Mouse (Mus musculus) embryonic facial prominence, embryonic 14.5 days (tissue): Measurements from ENCODE around the gene Kcnb1. TPM values are rescaled to one million over a fixed set of nuclear protein-coding genes. Genes with fewer than 3 reads are reported as not detected.

ENCODE experiments used
- ATAC-seq: fragments of 200-750 bp; cut with Nextera tagmentation; 2 replicates; pipeline ENCODE4 v1.8.0; 2017; ENCODE audit warnings: low read depth, moderate number of reproducible peaks, moderate TSS enrichment
- DNase-seq: peaks from one replicate; pipeline ENCODE4 v3.0.0-alpha.2; 2015; ENCODE audit warnings: low spot score
- H3K27ac ChIP-seq: fragments of 300-500 bp; sonication (generic); replicated peaks from 2 replicates; pipeline ENCODE4 v1.5.1; 2014; ENCODE audit warnings: low read depth, mild to moderate bottlenecking, low read length, moderate library complexity
- H3K27me3 ChIP-seq: fragments of 300-500 bp; sonication (generic); replicated peaks from 2 replicates; pipeline ENCODE4 v1.6.1; 2014; ENCODE audit warnings: low read length; ENCODE audit not compliant: control insufficient read depth, insufficient read depth
- H3K36me3 ChIP-seq: fragments of 300-500 bp; sonication (generic); 2 replicates; pipeline ENCODE4 v1.6.1; 2014; ENCODE audit warnings: low read length, mixed read lengths; ENCODE audit not compliant: control insufficient read depth, insufficient read depth
- H3K4me1 ChIP-seq: fragments of 300-500 bp; sonication (generic); 2 replicates; pipeline ENCODE4 v1.6.1; 2014; ENCODE audit warnings: antibody characterized with exemption, low read length; ENCODE audit not compliant: control insufficient read depth, insufficient read depth
- H3K4me2 ChIP-seq: fragments of 300-500 bp; sonication (generic); 2 replicates; pipeline ENCODE4 v1.6.1; 2014; ENCODE audit warnings: low read depth, mild to moderate bottlenecking, low read length, moderate library complexity, mixed read lengths
- H3K4me3 ChIP-seq: fragments of 300-500 bp; sonication (generic); 2 replicates; pipeline ENCODE4 v1.5.1; 2014; ENCODE audit warnings: low read depth, mild to moderate bottlenecking, low read length
- H3K9ac ChIP-seq: fragments of 300-500 bp; sonication (generic); 2 replicates; pipeline ENCODE4 v1.6.1; 2014; ENCODE audit warnings: low read depth, mild to moderate bottlenecking, low read length, moderate library complexity, mixed read lengths
- H3K9me3 ChIP-seq: fragments of 300-500 bp; sonication (generic); 2 replicates; pipeline ENCODE4 v1.6.1; 2016; ENCODE audit warnings: low read length; ENCODE audit not compliant: control insufficient read depth
- WGBS: fragments of 180-500 bp; shearing (Covaris S2); extraction: QIAGEN DNeasy Blood & Tissue Kit; methylation state at CpG from one replicate; pipeline ENCODE4 v1.1.7; 2014; 5-methylcytosine and 5-hydroxymethylcytosine counted together
- polyA plus RNA-seq: library from polyadenylated mRNA; unstranded; fragments of >200 nt; fragmentation: Nextera tagmentation; extraction: Ambion mirVana; gene quantifications from 2 replicates; pipeline ENCODE4 v1.2.1, GENCODE M21; 2014

The Kcnb1 gene
- polyA plus RNA-seq, 1 experiment from 2014 or later: 1.7 TPM

DNA sequence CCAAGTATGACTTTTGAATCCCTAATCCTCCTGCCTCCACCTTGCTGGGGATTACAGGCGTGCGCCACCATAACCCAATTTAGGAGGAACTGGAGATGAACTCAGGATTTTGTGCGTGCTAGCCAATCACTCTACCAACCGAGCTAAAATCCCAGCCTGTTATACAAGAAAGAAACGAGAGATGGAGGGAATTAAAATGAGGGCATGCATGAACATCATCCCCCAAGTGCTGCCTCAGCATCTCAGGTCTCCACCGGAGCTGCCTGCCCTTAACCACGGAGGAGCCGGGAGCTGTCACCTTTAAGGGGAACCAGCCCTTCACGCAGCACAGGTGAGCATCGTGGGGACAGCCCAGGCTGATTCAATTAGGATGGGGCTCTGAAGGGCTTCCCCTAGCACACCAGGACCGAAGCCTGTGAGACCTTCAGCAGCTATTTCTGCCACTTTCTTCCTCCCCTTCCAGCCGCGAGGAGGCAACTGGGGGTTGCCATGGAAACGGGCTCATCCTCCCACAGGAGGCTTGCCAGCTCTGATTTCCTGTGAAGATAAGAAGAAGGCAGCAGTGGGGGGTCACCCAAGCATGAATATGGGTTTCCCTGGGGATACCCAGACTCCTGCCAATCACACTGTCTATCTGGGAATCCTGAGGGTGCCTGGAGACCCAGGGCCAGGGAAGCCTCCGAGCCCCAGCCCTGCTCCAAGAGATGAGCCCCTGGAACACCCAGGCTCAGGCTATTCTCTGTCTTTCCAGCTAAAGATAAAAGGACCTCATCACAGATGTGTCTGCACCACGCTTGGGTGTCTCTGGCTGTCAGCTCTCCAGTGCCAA lies 11.7 kb upstream of the Kcnb1 start:
- ATAC-seq (no peak), DNase-seq (peak; percentile 51)
- Histone ChIP-seq H3K27me3 (no peaks in the 10 kb centered on the region), H3K4me3 (no peak overlapping the region), H3K4me1 (peaks cover 4% of the 10 kb centered on the region; the same call in 1 of the 2 replicates), H3K36me3 (no peaks in the 10 kb centered on the region), H3K27ac (no peak overlapping the region), H3K4me2 (no peak overlapping the region), H3K9me3 (no peaks in the 10 kb centered on the region), H3K9ac (no peak overlapping the region)
- WGBS: 39% methylated on average over 13 of the region's 16 CpGs

GRCm38 (mm10) chr2:167198660-167199427 lies 8.9 kb upstream of the Kcnb1 start:
- H3K9ac ChIP-seq: no peak overlapping the region
- no peaks in the 10 kb centered on the region for H3K27me3 ChIP-seq
- no peak overlapping the region for H3K4me3 ChIP-seq
- H3K27ac ChIP-seq: no peak overlapping the region
- H3K4me2 ChIP-seq: no peak overlapping the region
- H3K9me3 ChIP-seq: no peaks in the 10 kb centered on the region
- no peak for ATAC-seq
- H3K4me1 ChIP-seq: peaks cover 4% of the 10 kb centered on the region; the same call in 1 of the 2 replicates
- 57% methylated on average over 12 of the region's 13 CpGs for WGBS
- DNase-seq: peak; percentile 31
- no peaks in the 10 kb centered on the region for H3K36me3 ChIP-seq

DNA sequence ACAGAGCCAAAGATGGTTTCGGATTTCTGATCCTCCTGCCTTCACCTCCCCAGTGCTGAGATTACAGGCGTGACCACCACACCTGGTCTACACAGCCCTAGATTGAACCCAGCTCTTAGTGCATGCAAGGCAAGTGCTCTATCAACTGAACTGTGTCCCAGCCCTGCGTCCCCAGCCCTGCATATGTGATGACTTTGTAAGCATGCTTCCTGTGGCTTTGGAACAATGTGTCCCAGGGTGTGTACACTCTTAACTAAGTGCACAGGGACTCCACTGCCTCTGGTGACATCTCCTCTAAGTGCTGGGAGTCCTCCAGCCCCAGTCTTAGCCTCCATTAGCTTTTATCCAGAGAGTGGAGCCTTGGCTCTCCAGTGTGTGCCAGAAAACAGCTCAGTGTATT lies 3.4 kb upstream of the Kcnb1 start:
- H3K4me1 ChIP-seq: peaks cover 15% of the 10 kb centered on the region
- DNase-seq (no peak), ATAC-seq (no peak)
- H3K9me3 ChIP-seq: no peaks in the 10 kb centered on the region
- no peak overlapping the region for H3K4me2 ChIP-seq
- no peak overlapping the region for H3K9ac ChIP-seq
- H3K27ac ChIP-seq: no peak overlapping the region
- peaks cover 31% of the 10 kb centered on the region for H3K27me3 ChIP-seq
- H3K4me3 ChIP-seq: no peak overlapping the region
- H3K36me3 ChIP-seq: no peaks in the 10 kb centered on the region
- 80% methylated on average over 3 of the region's 3 CpGs for WGBS

DNA sequence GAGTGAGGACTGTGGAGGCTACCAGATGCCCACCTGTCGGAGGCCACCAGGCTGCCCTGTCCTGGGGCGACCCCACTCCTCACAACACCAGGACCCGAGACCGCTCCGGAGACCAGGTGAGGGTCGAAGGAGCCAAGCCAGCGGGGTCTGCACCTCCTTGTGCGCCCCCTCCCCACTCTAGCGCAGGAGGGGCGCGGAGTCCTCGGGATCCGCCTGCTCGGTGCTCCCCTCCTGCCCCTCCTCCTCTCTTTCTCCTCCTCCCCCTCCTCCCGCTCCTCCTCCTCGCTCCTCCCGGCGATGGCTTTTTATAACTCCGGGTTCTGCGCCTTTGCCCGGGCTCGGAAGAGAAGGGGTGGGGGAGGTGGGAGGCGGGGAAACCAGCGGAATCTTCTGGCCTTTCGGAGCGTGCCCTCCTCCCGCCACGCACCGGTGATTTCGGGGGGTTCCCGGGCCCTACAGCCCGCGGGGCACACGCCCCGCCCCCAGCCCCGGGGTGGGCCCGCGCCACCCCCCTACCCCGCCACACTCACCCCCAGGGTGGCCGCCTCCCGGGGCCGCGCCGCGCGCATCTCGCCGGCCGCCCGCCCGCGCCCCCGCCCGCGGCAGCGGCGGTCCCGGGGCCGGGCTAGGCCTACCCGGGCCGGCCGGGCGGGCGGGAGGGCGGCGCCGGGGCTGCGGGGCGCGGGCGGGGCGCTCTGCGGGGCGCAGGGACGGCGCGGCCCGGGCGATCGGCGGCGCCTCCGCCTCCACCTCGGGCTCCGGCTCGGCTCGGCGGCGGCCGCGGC lies 472 bp downstream of the Kcnb1 start:
- Histone ChIP-seq H3K4me2 (peak overlapping the region; percentile 80), H3K27ac (peak overlapping the region; percentile 28; the same call in 1 of the 2 replicates), H3K9me3 (no peaks in the 10 kb centered on the region), H3K9ac (peak overlapping the region; percentile 56), H3K27me3 (peaks cover 44% of the 10 kb centered on the region), H3K4me1 (peaks cover 15% of the 10 kb centered on the region), H3K36me3 (no peaks in the 10 kb centered on the region), H3K4me3 (peak overlapping the region; percentile 54)
- DNase-seq (peak; percentile 63), ATAC-seq (peak; percentile 24; the same call in 1 of the 2 replicates)
- whole genome bisulfite sequencing: under 1% methylated on average over 28 of the region's 91 CpGs

GRCm38 (mm10) chr2:167188315-167189207 lies 1.4 kb downstream of the Kcnb1 start:
- 0 out of 2 replicates have a peak overlapping the region, but pooled peaks have one; percentile 30 for H3K9ac ChIP-seq
- H3K9me3 ChIP-seq: no peaks in the 10 kb centered on the region
- H3K4me2 ChIP-seq: peak overlapping the region; percentile 80
- H3K4me3 ChIP-seq: peak overlapping the region; percentile 54
- H3K36me3 ChIP-seq: no peaks in the 10 kb centered on the region
- ATAC-seq: peak; percentile 56
- 19% methylated on average over 49 of the region's 83 CpGs for WGBS
- H3K27me3 ChIP-seq: peaks cover 44% of the 10 kb centered on the region
- peak; percentile 84 for DNase-seq
- H3K27ac ChIP-seq: no peak overlapping the region
- peaks cover 15% of the 10 kb centered on the region for H3K4me1 ChIP-seq

DNA sequence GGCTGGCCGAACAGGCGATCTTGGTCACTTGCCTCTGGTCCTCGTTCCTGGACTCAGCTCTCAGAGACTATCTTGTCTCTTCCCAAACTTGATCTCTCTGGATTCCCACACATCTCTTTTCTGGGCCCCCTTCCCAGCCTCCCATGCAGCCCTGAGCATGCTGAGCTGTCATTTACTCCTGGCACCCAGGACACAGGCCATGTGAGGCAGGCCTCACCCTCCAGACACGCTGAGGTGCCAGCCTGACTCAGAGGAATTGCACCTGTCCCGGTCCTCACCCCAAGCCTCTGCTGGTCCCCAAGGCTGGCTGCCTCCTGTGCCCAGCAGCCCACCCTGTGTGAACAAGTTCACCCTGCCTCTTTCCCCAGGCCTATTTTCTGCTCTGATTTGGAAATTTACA lies 2.8 kb downstream of the Kcnb1 start:
- H3K4me3 ChIP-seq: no peak overlapping the region
- no peak overlapping the region for H3K9ac ChIP-seq
- DNase-seq (no peak), ATAC-seq (no peak)
- H3K4me2 ChIP-seq: no peak overlapping the region
- H3K27ac ChIP-seq: no peak overlapping the region
- peaks cover 44% of the 10 kb centered on the region for H3K27me3 ChIP-seq
- peaks cover 15% of the 10 kb centered on the region for H3K4me1 ChIP-seq
- peaks cover 6% of the 10 kb centered on the region; the same call in 1 of the 2 replicates for H3K9me3 ChIP-seq
- 79% methylated on average over 5 of the region's 5 CpGs for WGBS
- H3K36me3 ChIP-seq: no peaks in the 10 kb centered on the region

DNA sequence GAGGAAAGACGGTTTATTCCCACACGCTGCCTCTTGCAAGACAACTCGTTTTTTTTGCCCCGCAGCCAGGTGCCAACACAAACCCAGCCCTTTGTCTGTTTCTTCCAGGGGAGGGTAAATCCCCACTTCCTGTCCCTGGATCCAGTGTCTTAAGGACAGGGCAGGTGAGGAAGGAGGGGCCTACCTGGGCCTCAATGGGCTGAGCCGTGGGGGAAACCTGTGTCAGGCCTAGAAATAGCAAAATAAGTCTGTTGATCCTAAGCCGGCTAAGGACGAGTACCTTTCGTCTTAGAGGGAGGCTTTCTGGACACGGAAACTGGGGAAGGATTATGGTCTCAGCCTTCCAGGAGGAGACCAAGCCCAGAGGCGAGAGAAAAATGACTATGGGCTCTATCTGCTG lies 3.4 kb downstream of the Kcnb1 start:
- peak; percentile 32; the same call in 1 of the 2 replicates for ATAC-seq
- no peak overlapping the region for H3K9ac ChIP-seq
- 37% methylated on average over 10 of the region's 10 CpGs for WGBS

More for the DNA sequence above, 3.4 kb downstream of the Kcnb1 start:
- H3K9me3 ChIP-seq: peaks cover 6% of the 10 kb centered on the region; the same call in 1 of the 2 replicates
- H3K4me2 ChIP-seq: no peak overlapping the region
- H3K27ac ChIP-seq: no peak overlapping the region
- peak; percentile 60 for DNase-seq
- peaks cover 40% of the 10 kb centered on the region for H3K27me3 ChIP-seq
- no peaks in the 10 kb centered on the region for H3K36me3 ChIP-seq
- no peak overlapping the region for H3K4me3 ChIP-seq
- H3K4me1 ChIP-seq: peaks cover 15% of the 10 kb centered on the region
